Mouse (Mus musculus) bone marrow macrophage, adult 2 months (primary cell): ENCODE data around the gene Camk2g.

Source experiments
- CTCF ChIP-seq: IDR thresholded peaks from 2 replicates; pipeline ENCODE4 v1.5.1; 2012; ENCODE audit warnings: low read depth, mild to moderate bottlenecking, low read length, moderate library complexity
- POLR2A ChIP-seq: IDR thresholded peaks from 2 replicates; pipeline ENCODE4 v1.6.1; 2012; ENCODE audit warnings: mild to moderate bottlenecking, low read depth, low read length, borderline replicate concordance

DNA sequence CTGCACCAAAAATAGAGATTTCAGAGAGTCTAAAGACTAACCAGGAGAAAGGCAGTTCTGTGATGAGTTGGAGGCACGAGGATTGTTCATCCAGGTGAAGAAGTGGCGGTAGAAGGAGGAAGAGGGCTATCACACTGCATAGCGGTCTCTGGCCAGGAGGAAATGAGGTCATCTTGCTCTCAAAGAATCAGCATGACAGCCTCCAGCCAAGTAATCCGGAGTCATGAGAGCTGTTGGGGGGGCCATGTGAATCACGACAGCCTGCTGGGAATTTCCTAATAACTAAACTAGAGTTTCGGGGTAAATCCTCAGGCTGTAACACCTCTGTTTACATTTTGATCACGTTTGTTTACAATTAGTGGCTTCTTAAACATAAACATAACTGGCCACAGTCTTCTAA, 40.2 kb upstream of the Camk2g start:
- TF ChIP-seq POLR2A (no peak), CTCF (no peak)
